Mouse (Mus musculus) inflammation-experienced regulatory T-cells, adult 6 months (primary cell): ENCODE results near the gene Ptpn22. TPM values are rescaled to one million over a fixed set of nuclear protein-coding genes. Genes with fewer than 3 reads are reported as not detected.

Experiments used
- ATAC-seq: one replicate; pipeline ENCODE4 v1.8.0; 2017
- polyA plus RNA-seq, 3 experiments: library from polyadenylated mRNA; unstranded; fragments of 100-300 nt; shearing (Covaris generic); gene quantifications; one replicate each; pipeline ENCODE4 v1.2.1; 2017

Gene Ptpn22
- polyA plus RNA-seq, 3 experiments from 2014 or later = 410 to 567 (median 415) TPM

DNA sequence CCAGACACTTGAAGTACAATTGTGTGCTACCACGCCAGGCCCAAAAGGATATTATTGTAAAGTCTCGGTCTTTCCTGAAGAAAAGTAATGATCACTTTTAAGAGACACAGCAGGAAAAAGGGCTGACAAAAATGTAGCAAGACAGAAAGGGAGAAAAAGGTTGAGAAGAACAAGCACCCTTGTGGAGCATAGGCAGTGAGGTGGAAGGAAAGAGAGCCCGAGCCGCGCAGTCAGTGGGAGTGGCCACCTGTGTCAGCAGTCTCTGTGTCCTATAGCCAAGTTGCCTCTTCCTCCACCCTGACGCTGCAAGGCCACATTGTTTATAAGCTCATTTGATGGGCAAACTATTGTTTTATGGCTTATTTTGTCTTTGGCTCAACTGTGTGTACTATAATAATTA lies 67.9 kb downstream of the Ptpn22 start:
- peak; percentile 88 for ATAC-seq

DNA sequence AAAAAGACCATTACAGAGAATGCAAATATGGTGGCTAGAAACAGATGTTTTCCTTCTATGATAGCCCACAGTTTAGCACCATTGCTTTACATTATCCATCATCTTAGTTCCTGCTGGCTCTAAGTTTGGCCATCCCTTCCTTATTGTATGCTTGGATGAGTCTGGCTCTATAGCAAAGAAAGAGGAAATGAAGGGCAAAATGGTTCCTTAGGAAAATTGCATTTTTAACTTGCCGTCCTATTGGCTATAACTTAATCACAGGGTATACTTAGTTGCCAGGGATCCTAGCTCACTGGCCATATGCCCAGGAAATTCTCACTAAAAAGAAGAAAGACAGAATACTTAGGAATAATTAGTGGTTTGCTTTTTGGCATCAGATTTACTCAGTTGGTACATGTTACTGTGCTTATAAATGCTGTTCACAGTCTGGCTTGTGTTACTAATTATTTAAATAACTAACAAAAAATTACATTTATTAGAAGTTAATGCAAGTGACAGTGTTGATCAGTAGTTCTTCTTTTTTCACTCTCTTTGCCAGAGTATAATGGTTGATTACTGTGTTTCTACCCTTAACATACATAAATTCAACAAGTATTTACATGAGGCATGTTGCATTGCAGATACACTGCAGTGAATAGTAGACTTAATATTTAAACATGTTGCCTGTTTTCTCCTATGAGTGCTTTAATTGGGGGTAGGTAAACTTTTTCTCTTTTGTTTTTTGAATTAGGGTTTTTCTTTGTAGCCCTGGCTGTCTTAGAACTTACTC lies 85.4 kb downstream of the Ptpn22 start:
- no peak for ATAC-seq

DNA sequence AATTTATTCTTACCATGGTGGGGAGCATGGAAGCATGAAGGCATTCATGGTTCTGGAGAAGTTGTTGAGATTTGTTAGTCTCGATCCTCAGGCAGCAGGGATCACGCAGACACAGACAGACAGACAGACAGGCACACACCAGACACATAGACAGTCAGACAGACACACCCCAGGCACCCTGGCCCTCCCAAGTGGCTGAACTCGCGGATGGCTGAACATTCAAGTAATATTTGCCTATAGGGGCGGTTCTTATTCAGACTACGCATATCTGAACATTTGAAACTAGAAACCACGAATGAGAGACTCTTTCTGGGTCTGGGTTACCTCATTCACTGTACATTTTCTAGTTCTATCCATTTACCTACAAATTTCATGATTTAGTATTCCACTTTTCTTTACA lies 89.1 kb downstream of the Ptpn22 start:
- no peak for ATAC-seq

DNA sequence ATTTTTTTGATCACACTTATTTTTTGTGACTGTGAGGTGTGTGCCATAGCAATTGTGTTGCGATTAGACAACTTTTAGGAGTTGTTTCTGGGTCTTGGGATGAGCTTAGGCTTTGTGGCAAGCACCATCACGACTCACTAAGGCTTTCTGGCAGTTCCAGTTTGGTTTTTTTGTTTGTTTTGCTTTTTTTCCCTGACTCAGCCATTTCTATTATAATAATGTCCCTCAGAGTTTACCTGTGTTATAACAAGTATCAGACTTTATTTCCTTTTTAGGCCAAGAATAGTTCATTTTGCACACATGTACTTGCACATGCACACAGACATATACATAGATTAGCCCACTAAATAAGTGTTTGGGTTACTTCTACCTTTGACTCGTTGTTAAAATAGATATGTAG lies 101.0 kb downstream of the Ptpn22 start:
- no peak for ATAC-seq

Other genes starting within 250 kb of the Ptpn22 start
- gene Atg4a-ps, start 213.7 kb upstream of the Ptpn22 start, polyA plus RNA-seq = 1 to 10 TPM; 1.3 to 3.6 (median 2.6) TPM
- gene Olfml3, start 121.8 kb upstream of the Ptpn22 start, polyA plus RNA-seq = under 1 TPM; 0.20 to 0.93 (median 0.50) TPM
- gene Gm10964, start 120.4 kb upstream of the Ptpn22 start, polyA plus RNA-seq = not detected
- 10 to 100 TPM; 28.8 to 71.0 (median 34.9) TPM for gene Hipk1, start 68.2 kb upstream of the Ptpn22 start, polyA plus RNA-seq
- gene Dclre1b, start 50.4 kb upstream of the Ptpn22 start, polyA plus RNA-seq = 10 to 100 TPM; 16.5 to 23.8 (median 17.7) TPM
- gene Ap4b1, start 50.3 kb upstream of the Ptpn22 start, polyA plus RNA-seq = 10 to 100 TPM; 16.5 to 21.5 (median 16.7) TPM
- gene Gm43064, start 50.2 kb upstream of the Ptpn22 start, polyA plus RNA-seq = under 1 TPM in 2 of 3 experiments, not detected in 1; 0.13 to 0.78 TPM
- gene Bcl2l15, start 27.2 kb upstream of the Ptpn22 start, polyA plus RNA-seq = 1 to 10 TPM in 2 of 3 experiments, under 1 TPM in 1; 0.93 to 9.9 (median 6.3) TPM
- 10 to 100 TPM; 10.5 to 11.8 (median 11.2) TPM for gene Rsbn1, start 54.3 kb downstream of the Ptpn22 start, polyA plus RNA-seq
- 10 to 100 TPM; 10.1 to 13.8 (median 11.9) TPM for gene Phtf1, start 108.3 kb downstream of the Ptpn22 start, polyA plus RNA-seq